Mouse (Mus musculus) bone marrow macrophage, adult 2 months (primary cell): ENCODE measurements around the gene Six1.

Experiments used
- CTCF ChIP-seq: IDR thresholded peaks from 2 replicates; pipeline ENCODE4 v1.5.1; 2012; ENCODE audit warnings: low read depth, mild to moderate bottlenecking, low read length, moderate library complexity
- POLR2A ChIP-seq: IDR thresholded peaks from 2 replicates; pipeline ENCODE4 v1.6.1; 2012; ENCODE audit warnings: mild to moderate bottlenecking, low read depth, low read length, borderline replicate concordance

GRCm38 (mm10) chr12:73043396-73044167 is 10.1 kb downstream of the Six1 start:
- TF ChIP-seq CTCF (no peak), POLR2A (no peak)
